Mouse (Mus musculus) liver, embryonic 14.5 days (tissue): ENCODE measurements at regions not wholly inside any gene's neighbourhood (a gene's known extent, or its start where the extent isn't known, plus 50 kb on each side); places are given as distances from the start of the nearest gene placed in this dataset.

Experiments used
- CTCF ChIP-seq: IDR thresholded peaks from 2 replicates; pipeline ENCODE4 v1.5.1; 2016; ENCODE audit warnings: antibody characterized with exemption, low read depth, control low read depth
- EP300 ChIP-seq: IDR thresholded peaks from 2 replicates; pipeline ENCODE4 v1.6.1; 2016; ENCODE audit warnings: antibody characterized with exemption, low read depth

DNA sequence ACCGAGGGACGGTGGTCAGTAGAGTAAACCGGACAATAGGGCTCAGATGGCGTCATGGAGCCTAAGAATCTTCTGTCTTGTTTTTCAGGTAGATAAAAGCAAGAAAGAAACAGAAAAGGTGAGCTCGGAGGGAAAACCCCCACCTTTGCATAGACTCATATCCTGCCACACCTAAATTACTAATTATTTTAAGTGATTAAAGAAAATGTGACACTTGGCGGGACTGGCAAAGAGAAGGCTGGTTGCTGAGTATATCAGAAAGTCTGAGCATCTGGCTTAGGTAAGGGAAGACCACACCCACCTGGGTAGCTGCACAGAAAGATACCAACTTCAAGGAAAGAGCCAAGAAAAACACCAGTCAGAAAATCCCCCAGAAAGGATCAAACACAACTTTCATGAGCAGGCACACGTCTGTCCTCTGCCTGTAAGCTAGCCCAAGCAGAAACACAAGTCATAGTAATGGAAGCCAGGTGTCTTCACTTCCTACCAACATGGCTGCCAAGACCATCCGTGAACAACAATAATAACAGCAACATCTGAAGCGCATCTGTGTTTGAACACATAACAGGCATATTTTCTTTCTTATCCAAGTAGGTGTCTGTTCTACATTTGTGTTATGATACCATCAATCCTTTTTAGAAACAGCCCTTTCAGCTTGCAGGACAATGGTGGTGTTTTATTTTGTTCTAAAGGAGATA is 198.3 kb upstream of the Jarid2 start:
- no peak for TF ChIP-seq EP300
- no peak for TF ChIP-seq CTCF
